Mouse (Mus musculus) C2C12 (cell line): ENCODE results near the gene Adprhl1. TPM values are rescaled to one million over a fixed set of nuclear protein-coding genes. Genes with fewer than 3 reads are reported as not detected.
A peak's percentile ranks its signal among the peaks of the same experiment; 100 is the strongest.

ENCODE experiments used
- H3K27me3 ChIP-seq: one replicate; pipeline ENCODE4 v1.6.1; 2011; ENCODE audit not compliant: control insufficient read depth, insufficient read depth, insufficient read length
- H3K36me3 ChIP-seq: one replicate; pipeline ENCODE4 v1.6.1; 2011; ENCODE audit not compliant: control insufficient read depth, insufficient read depth
- H3K4me3 ChIP-seq: one replicate; pipeline ENCODE4 v1.5.1; 2011; ENCODE audit warnings: mild to moderate bottlenecking, control low read depth; ENCODE audit not compliant: poor library complexity, insufficient read depth, severe bottlenecking
- H3K79me2 ChIP-seq: one replicate; pipeline ENCODE4 v1.6.1; 2011; ENCODE audit not compliant: control insufficient read depth, insufficient read depth
- H3K79me3 ChIP-seq: one replicate; pipeline ENCODE4 v1.6.1; 2011; ENCODE audit warnings: low read depth, control low read depth
- H3ac ChIP-seq: one replicate; pipeline ENCODE3; 2011; ENCODE audit warnings: low read depth; ENCODE audit not compliant: control insufficient read depth, insufficient read length
- CEBPB ChIP-seq: IDR thresholded peaks from one replicate; pipeline ENCODE4 v1.6.1; 2011; ENCODE audit warnings: low read depth, mild to moderate bottlenecking, control low read depth, moderate library complexity
- CTCF ChIP-seq: IDR thresholded peaks from one replicate; pipeline ENCODE4 v1.5.1; 2011; ENCODE audit not compliant: control insufficient read depth, insufficient read depth, insufficient read length
- FOSL1 ChIP-seq: IDR thresholded peaks from one replicate; pipeline ENCODE4 v1.8.0; 2011; ENCODE audit warnings: mild to moderate bottlenecking, low read length; ENCODE audit not compliant: poor library complexity, insufficient read depth, severe bottlenecking
- MAX ChIP-seq: IDR thresholded peaks from one replicate; pipeline ENCODE4 v1.6.1; 2011; ENCODE audit warnings: mild to moderate bottlenecking, control low read depth
- MYOD1 ChIP-seq: IDR thresholded peaks from one replicate; pipeline ENCODE4 v1.6.1; 2011; ENCODE audit warnings: low read depth; ENCODE audit not compliant: control insufficient read depth, insufficient read length
- MYOG ChIP-seq: IDR thresholded peaks from one replicate; pipeline ENCODE4 v1.6.1; 2011; ENCODE audit not compliant: control insufficient read depth, insufficient read length; ENCODE audit errors: extremely low read depth
- USF1 ChIP-seq: IDR thresholded peaks from one replicate; pipeline ENCODE4 v1.6.1; 2011; ENCODE audit warnings: low read depth, mild to moderate bottlenecking, control low read depth, moderate library complexity
- polyA plus RNA-seq: library from polyadenylated mRNA; unstranded; fragments of >200 nt; fragmentation: generic; extraction: Trizol; gene quantifications from one replicate; pipeline ENCODE4 v1.2.1, GENCODE M21; 2012; ENCODE audit warnings: missing spikeins

Adprhl1 gene
- polyA plus RNA-seq, 1 experiment: 0.04 TPM

GRCm38 (mm10) chr8:13213479-13214268, 40.3 kb downstream of the Adprhl1 start:
- Histone ChIP-seq H3K79me2 (no peaks in the 10 kb centered on the region), H3ac (no peak overlapping the region), H3K36me3 (no peaks in the 10 kb centered on the region), H3K79me3 (no peaks in the 10 kb centered on the region), H3K4me3 (no peak overlapping the region), H3K27me3 (no peaks in the 10 kb centered on the region)
- TF ChIP-seq CTCF (peak; percentile 74), MYOG (no peak), FOSL1 (no peak), CEBPB (peak; percentile 71), USF1 (peak; percentile 29), MYOD1 (peak; percentile 77)

- H3ac ChIP-seq: peak overlapping the region; percentile 24
- H3K79me2 ChIP-seq: no peaks in the 10 kb centered on the region
- TF ChIP-seq CTCF (no peak), FOSL1 (no peak), MAX (no peak), USF1 (no peak), MYOG (no peak), MYOD1 (no peak), CEBPB (no peak)
- H3K36me3 ChIP-seq: no peaks in the 10 kb centered on the region
- no peaks in the 10 kb centered on the region for H3K27me3 ChIP-seq
- no peaks in the 10 kb centered on the region for H3K79me3 ChIP-seq
- H3K4me3 ChIP-seq: no peak overlapping the region
These were observed 44.2 kb downstream of the Adprhl1 start for GRCm38 (mm10) chr8:13209770-13210169.

GRCm38 (mm10) chr8:13208627-13209355, 45.2 kb downstream of the Adprhl1 start:
- no peaks in the 10 kb centered on the region for H3K36me3 ChIP-seq

GRCm38 (mm10) chr8:13206290-13206689, 47.7 kb downstream of the Adprhl1 start:
- H3K4me3 ChIP-seq: no peak overlapping the region
- H3K36me3 ChIP-seq: no peaks in the 10 kb centered on the region
- H3K79me2 ChIP-seq: no peaks in the 10 kb centered on the region
- no peaks in the 10 kb centered on the region for H3K79me3 ChIP-seq
- no peak overlapping the region for H3ac ChIP-seq
- H3K27me3 ChIP-seq: no peaks in the 10 kb centered on the region
- TF ChIP-seq USF1 (no peak), MAX (no peak), FOSL1 (no peak), MYOG (no peak), MYOD1 (no peak), CEBPB (no peak), CTCF (no peak)

More at GRCm38 (mm10) chr8:13208627-13209355, 45.2 kb downstream of the Adprhl1 start:
- Histone ChIP-seq H3ac (no peak overlapping the region), H3K79me2 (no peaks in the 10 kb centered on the region), H3K79me3 (no peaks in the 10 kb centered on the region), H3K4me3 (no peak overlapping the region), H3K27me3 (no peaks in the 10 kb centered on the region)
- TF ChIP-seq FOSL1: no peak
- TF ChIP-seq CTCF: peak; percentile 43

GRCm38 (mm10) chr8:13205311-13205710, 48.7 kb downstream of the Adprhl1 start:
- no peaks in the 10 kb centered on the region for H3K79me2 ChIP-seq

More at GRCm38 (mm10) chr8:13205311-13205710, 48.7 kb downstream of the Adprhl1 start:
- H3K36me3 ChIP-seq: no peaks in the 10 kb centered on the region
- no peaks in the 10 kb centered on the region for H3K27me3 ChIP-seq
- no peak overlapping the region for H3ac ChIP-seq
- no peaks in the 10 kb centered on the region for H3K79me3 ChIP-seq
- TF ChIP-seq USF1: no peak
- no peak for TF ChIP-seq MYOD1
- no peak for TF ChIP-seq CEBPB
- TF ChIP-seq FOSL1: no peak
- TF ChIP-seq MYOG: no peak
- TF ChIP-seq MAX: no peak
- TF ChIP-seq CTCF: no peak
- H3K4me3 ChIP-seq: no peak overlapping the region
